Mouse (Mus musculus) liver, postnatal 0 days (tissue): ENCODE measurements around the gene Tulp2.

ENCODE experiments used
- CTCF ChIP-seq: sonication (generic); IDR thresholded peaks from 2 replicates; pipeline ENCODE4 v1.5.1; 2016; ENCODE audit warnings: antibody characterized with exemption, low read depth
- EP300 ChIP-seq: IDR thresholded peaks from 2 replicates; pipeline ENCODE4 v1.6.1; 2016; ENCODE audit warnings: antibody characterized with exemption, low read depth, mild to moderate bottlenecking

DNA sequence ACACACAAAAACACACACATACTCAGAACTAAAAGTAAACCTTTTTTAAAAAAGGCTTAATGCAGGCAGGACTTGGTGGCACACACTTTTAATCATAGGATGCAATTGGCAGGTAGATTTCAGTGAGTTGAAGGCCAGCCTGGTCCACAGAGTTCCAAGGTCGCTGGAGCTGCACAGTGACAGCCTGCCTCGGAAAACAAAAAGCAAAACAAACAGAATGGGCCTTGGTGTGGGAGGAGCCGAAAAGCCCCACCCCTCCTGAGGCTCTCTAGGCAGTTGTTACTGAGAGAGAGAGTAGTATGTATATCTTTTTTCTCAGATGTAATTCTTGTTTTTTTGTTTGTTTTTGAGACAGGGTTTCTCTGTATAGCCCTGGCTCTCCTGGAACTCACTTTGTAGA lies 9.6 kb downstream of the Tulp2 start:
- TF ChIP-seq CTCF (no peak), EP300 (no peak)
